Mouse (Mus musculus) MEL (cell line): ENCODE measurements around the gene Dlx3. TPM values are rescaled to one million over a fixed set of nuclear protein-coding genes. Genes with fewer than 3 reads are reported as not detected.

ENCODE experiments used
- DNase-seq: peaks from one replicate; pipeline ENCODE4 v3.0.0; 2011; ENCODE audit warnings: low read depth, low spot score
- H3K27ac ChIP-seq: 2 replicates; pipeline ENCODE4 v1.5.1; 2012; ENCODE audit warnings: low read depth, mild to moderate bottlenecking, control low read depth, low read length, moderate library complexity; ENCODE audit not compliant: control insufficient read depth
- H3K27me3 ChIP-seq, 2 experiments: fragments of 150-350 bp in 1 of 2; sonication (generic) in 1 of 2; 2 replicates each; pipeline ENCODE4 v1.6.1; 2012; ENCODE audit warnings: low read length in 2 of 2, mild to moderate bottlenecking in 2 of 2, improper control_type of control experiment in 1 of 2, moderate library complexity in 1 of 2; ENCODE audit not compliant: insufficient read depth in 2 of 2, control insufficient read depth in 1 of 2
- H3K36me3 ChIP-seq, 2 experiments: 2 replicates each; pipeline ENCODE4 v1.6.1; 2012 to 2014; ENCODE audit warnings: low read length in 2 of 2, improper control_type of control experiment in 1 of 2, inconsistent platforms in 1 of 2, mild to moderate bottlenecking in 1 of 2; ENCODE audit not compliant: insufficient read depth in 2 of 2, control insufficient read depth in 1 of 2
- H3K4me1 ChIP-seq, 2 experiments: fragments of 150-350 bp in 1 of 2; sonication (generic) in 1 of 2; 2 replicates each; pipeline ENCODE4 v1.6.1; 2012; ENCODE audit warnings: low read length in 2 of 2, improper control_type of control experiment in 1 of 2, mild to moderate bottlenecking in 1 of 2; ENCODE audit not compliant: insufficient read depth in 2 of 2, control insufficient read depth in 1 of 2
- H3K4me3 ChIP-seq, 2 experiments: fragments of 150-350 bp in 1 of 2; sonication (generic) in 1 of 2; 2 replicates each; pipeline ENCODE4 v1.5.1; 2012; ENCODE audit warnings: low read depth in 2 of 2, low read length in 2 of 2, mild to moderate bottlenecking in 2 of 2, moderate library complexity in 2 of 2, control low read depth in 1 of 2, improper control_type of control experiment in 1 of 2; ENCODE audit not compliant: control insufficient read depth in 1 of 2, insufficient read depth in 1 of 2
- H3K79me2 ChIP-seq: 2 replicates; pipeline ENCODE4 v1.6.1; 2012; ENCODE audit warnings: mild to moderate bottlenecking, low read length, moderate library complexity; ENCODE audit not compliant: control insufficient read depth, poor library complexity, insufficient read depth
- H3K9ac ChIP-seq: 2 replicates; pipeline ENCODE4 v1.6.1; 2012; ENCODE audit warnings: low read depth, mild to moderate bottlenecking, control low read depth, low read length, moderate library complexity; ENCODE audit not compliant: control insufficient read depth, poor library complexity, severe bottlenecking
- H3K9me3 ChIP-seq: fragments of 150-350 bp; sonication (generic); replicated peaks from 2 replicates; pipeline ENCODE4 v1.6.1; 2012; ENCODE audit warnings: mild to moderate bottlenecking, low read length, improper control_type of control experiment, moderate library complexity; ENCODE audit not compliant: insufficient read depth
- E2F4 ChIP-seq: IDR thresholded peaks from 2 replicates; pipeline ENCODE4 v1.6.1; 2011; ENCODE audit warnings: low read depth, low read length, improper control_type of control experiment, borderline replicate concordance
- ELF1 ChIP-seq: IDR thresholded peaks from 2 replicates; pipeline ENCODE4 v1.6.1; 2014; ENCODE audit warnings: low read depth, mild to moderate bottlenecking, inconsistent platforms, low read length, improper control_type of control experiment, moderate library complexity
- EP300 ChIP-seq, 2 experiments: IDR thresholded peaks; 2 replicates each; pipeline ENCODE4 v1.6.1; 2011; ENCODE audit warnings: improper control_type of control experiment in 2 of 2, low read length in 2 of 2, low read depth in 1 of 2, mild to moderate bottlenecking in 1 of 2
- ETS1 ChIP-seq: IDR thresholded peaks from 2 replicates; pipeline ENCODE4 v1.6.1; 2012; ENCODE audit warnings: low read depth, mild to moderate bottlenecking, inconsistent platforms, low read length, improper control_type of control experiment, moderate library complexity
- GABPA ChIP-seq: IDR thresholded peaks from 2 replicates; pipeline ENCODE4 v1.6.1; 2012; ENCODE audit warnings: low read depth, mild to moderate bottlenecking, inconsistent platforms, low read length, improper control_type of control experiment, moderate library complexity
- GATA1 ChIP-seq: IDR thresholded peaks from 2 replicates; pipeline ENCODE4 v1.6.1; 2011; ENCODE audit warnings: low read depth, low read length, improper control_type of control experiment
- HCFC1 ChIP-seq: IDR thresholded peaks from 2 replicates; pipeline ENCODE4 v1.6.1; 2012; ENCODE audit warnings: low read depth, mild to moderate bottlenecking, inconsistent platforms, low read length, improper control_type of control experiment, moderate library complexity
- JUND ChIP-seq: IDR thresholded peaks from 2 replicates; pipeline ENCODE4 v1.6.1; 2011; ENCODE audit warnings: low read depth, mild to moderate bottlenecking, improper control_type of control experiment, low read length
- KAT2A ChIP-seq: conservative IDR thresholded peaks from 2 replicates; pipeline ENCODE4 v1.6.1; 2012; ENCODE audit warnings: low read depth, low read length, improper control_type of control experiment, inconsistent platforms
- MAFK ChIP-seq: IDR thresholded peaks from 2 replicates; pipeline ENCODE4 v1.6.1; 2011; ENCODE audit warnings: low read depth, mild to moderate bottlenecking, low read length, improper control_type of control experiment, borderline replicate concordance
- MAZ ChIP-seq: IDR thresholded peaks from 2 replicates; pipeline ENCODE4 v1.6.1; 2012; ENCODE audit warnings: low read depth, mild to moderate bottlenecking, inconsistent platforms, low read length, improper control_type of control experiment
- MXI1 ChIP-seq: IDR thresholded peaks from 2 replicates; pipeline ENCODE4 v1.6.1; 2011; ENCODE audit warnings: mild to moderate bottlenecking, low read depth, low read length, improper control_type of control experiment
- MYC ChIP-seq: IDR thresholded peaks from 2 replicates; pipeline ENCODE4 v1.6.1; 2011; ENCODE audit warnings: low read depth, mild to moderate bottlenecking, low read length, improper control_type of control experiment, moderate library complexity
- POLR2AphosphoS5 ChIP-seq: IDR thresholded peaks from 2 replicates; pipeline ENCODE4 v1.6.1; 2012; ENCODE audit warnings: low read depth, borderline replicate concordance, mild to moderate bottlenecking, inconsistent platforms, low read length, moderate library complexity, mixed read lengths
- RCOR1 ChIP-seq: IDR thresholded peaks from 2 replicates; pipeline ENCODE4 v1.6.1; 2012; ENCODE audit warnings: low read depth, mild to moderate bottlenecking, inconsistent platforms, low read length, improper control_type of control experiment
- SMC3 ChIP-seq: IDR thresholded peaks from 2 replicates; pipeline ENCODE4 v1.6.1; 2011; ENCODE audit warnings: low read depth, low read length, improper control_type of control experiment
- TAL1 ChIP-seq: IDR thresholded peaks from 2 replicates; pipeline ENCODE4 v1.6.1; 2012; ENCODE audit warnings: mild to moderate bottlenecking, inconsistent platforms, low read length, moderate library complexity, mixed read lengths
- UBTF ChIP-seq: IDR thresholded peaks from 2 replicates; pipeline ENCODE4 v1.6.1; 2012; ENCODE audit warnings: low read depth, mild to moderate bottlenecking, inconsistent platforms, low read length, improper control_type of control experiment, moderate library complexity, borderline replicate concordance; ENCODE audit not compliant: insufficient read depth
- USF1 ChIP-seq: IDR thresholded peaks from 2 replicates; pipeline ENCODE4 v1.6.1; 2014; ENCODE audit warnings: low read depth, mild to moderate bottlenecking, inconsistent platforms, low read length, improper control_type of control experiment, moderate library complexity
- USF2 ChIP-seq, 2 experiments: IDR thresholded peaks; 2 replicates each; pipeline ENCODE4 v1.6.1; 2011 to 2012; ENCODE audit warnings: improper control_type of control experiment in 2 of 2, low read length in 2 of 2, borderline replicate concordance in 1 of 2, inconsistent platforms in 1 of 2, low read depth in 1 of 2, mild to moderate bottlenecking in 1 of 2; ENCODE audit not compliant: insufficient read depth in 1 of 2
- ZKSCAN1 ChIP-seq: IDR thresholded peaks from 2 replicates; pipeline ENCODE4 v1.6.1; 2012; ENCODE audit warnings: low read depth, mild to moderate bottlenecking, inconsistent platforms, low read length, improper control_type of control experiment, moderate library complexity
- polyA plus RNA-seq, 2 experiments: library from polyadenylated mRNA; stranded (reverse) in 1 of 2; unstranded in 1 of 2; fragments of >175 nt in 1 of 2; fragments of >200 nt in 1 of 2; gene quantifications; 2 replicates each; pipeline versions ENCODE4 v1.2.1 to v1.2.4; 2012; ENCODE audit warnings: low replicate concordance in 2 of 2, low read depth in 1 of 2; ENCODE audit not compliant: insufficient read length in 2 of 2, insufficient read depth in 1 of 2, missing spikeins in 1 of 2
- total RNA-seq: library from RNA; depleted of rRNA; stranded (reverse); fragments of 300-350 nt; gene quantifications from 2 replicates; pipeline ENCODE4 v1.2.3, GENCODE M21; 2012

The Dlx3 gene
- total and polyA plus RNA-seq, 3 experiments = not detected

GRCm38 (mm10) chr11:95098346-95099095, 21.4 kb upstream of the Dlx3 start:
- Histone ChIP-seq H3K27me3 (peaks cover 7 to 11% of the 10 kb centered on the region in 2 experiments), H3K27ac (no peak overlapping the region), H3K79me2 (no peaks in the 10 kb centered on the region), H3K9ac (no peak overlapping the region), H3K4me1 (no peaks in the 10 kb centered on the region), H3K36me3 (no peaks in the 10 kb centered on the region), H3K9me3 (no peaks in the 10 kb centered on the region), H3K4me3 (no peak overlapping the region)
- TF ChIP-seq EP300 (IDR thresholded peaks at IDR 0.05; ENCODE audit: low read depth in 1 of 2, low read length in 2 of 2) (no peak), TAL1 (no peak), RCOR1 (no peak), GATA1 (no peak), MYC (no peak), ZKSCAN1 (no peak), MXI1 (no peak), ETS1 (no peak), MAFK (no peak), JUND (no peak), GABPA (no peak), MAZ (no peak), POLR2AphosphoS5 (no peak), E2F4 (no peak), UBTF (no peak), SMC3 (no peak), ELF1 (no peak), USF2 (IDR thresholded peaks at IDR 0.05; ENCODE audit: borderline replicate concordance in 1 of 2, insufficient read depth in 1 of 2, low read depth in 1 of 2, low read length in 2 of 2) (no peak)
- no peak for DNase-seq

DNA sequence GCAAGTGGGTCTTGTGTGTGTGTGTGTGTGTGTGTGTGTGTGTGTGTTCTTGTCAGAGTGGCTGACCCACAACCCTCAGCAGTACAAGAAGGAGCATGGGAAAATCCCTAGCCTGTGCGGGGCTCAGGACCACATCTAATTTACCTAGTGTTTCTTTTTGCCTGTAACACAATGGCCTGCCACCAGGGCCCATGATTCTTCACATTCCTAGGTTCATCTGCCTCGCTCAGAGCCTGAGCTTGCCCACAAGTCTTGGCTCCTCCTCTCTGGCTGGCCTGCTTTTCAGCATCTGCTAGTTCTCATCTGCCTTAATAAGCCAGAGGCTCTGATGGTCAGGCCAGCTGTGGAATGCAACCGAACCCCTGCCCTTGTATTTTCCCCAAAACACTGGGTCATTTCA, 19.5 kb upstream of the Dlx3 start:
- Histone ChIP-seq H3K9ac (no peak overlapping the region), H3K36me3 (peaks cover 0 to 5% of the 10 kb centered on the region in 2 experiments; a peak in 2 of 4 replicates), H3K4me3 (no peak overlapping the region), H3K27ac (no peak overlapping the region), H3K27me3 (peaks cover 5 to 11% of the 10 kb centered on the region in 2 experiments), H3K9me3 (no peaks in the 10 kb centered on the region), H3K79me2 (no peaks in the 10 kb centered on the region), H3K4me1 (peaks cover 0 to 7% of the 10 kb centered on the region in 2 experiments; a peak in 1 of 4 replicates)
- TF ChIP-seq MXI1 = no peak
- no peak for TF ChIP-seq HCFC1
- TF ChIP-seq USF1 = no peak
- TF ChIP-seq GATA1 = no peak
- no peak for TF ChIP-seq TAL1
- TF ChIP-seq KAT2A = no peak
- TF ChIP-seq MAZ = no peak
- no peak for DNase-seq
